Mouse (Mus musculus) bone marrow, adult 2 months (tissue): Measurements from ENCODE around the gene Pkmyt1.

ENCODE experiments used
- CTCF ChIP-seq: fragments of 200-500 bp; IDR thresholded peaks from 2 replicates; pipeline ENCODE4 v1.5.1; 2011; ENCODE audit warnings: low read length, control low read depth; ENCODE audit not compliant: control insufficient read depth, insufficient read depth
- POLR2A ChIP-seq: fragments of 200-500 bp; IDR thresholded peaks from 2 replicates; pipeline ENCODE4 v1.6.1; 2011; ENCODE audit warnings: low read depth, mild to moderate bottlenecking, control low read depth, low read length, borderline replicate concordance; ENCODE audit not compliant: control insufficient read depth

DNA sequence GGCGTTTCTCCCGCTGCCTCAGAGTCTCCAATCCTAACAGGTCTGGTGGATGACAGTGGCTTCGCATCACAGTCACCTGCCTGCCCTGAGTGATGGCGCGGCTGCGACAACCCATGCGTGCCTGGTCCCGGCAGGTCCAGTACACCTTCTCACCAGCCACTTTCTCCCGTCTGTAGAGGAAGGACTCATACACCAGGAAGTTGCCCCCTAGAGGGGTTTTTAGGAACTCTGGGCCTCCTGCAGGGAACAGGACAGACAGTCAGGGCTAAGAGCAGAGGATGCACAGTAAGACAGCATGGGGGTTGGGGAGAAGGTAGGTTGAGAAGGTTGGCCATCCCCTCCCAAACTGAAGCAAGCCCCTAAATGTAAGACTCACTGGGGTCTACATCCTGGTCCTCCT, 34.1 kb downstream of the Pkmyt1 start:
- TF ChIP-seq CTCF (no peak), POLR2A (no peak)
